Mouse (Mus musculus) frontal cortex, postnatal 14 days (tissue): ENCODE data around the gene Lgalsl.

Experiments
- DNase-seq, 2 experiments: peaks; one replicate each; pipeline ENCODE4 v3.0.0; 2022; ENCODE audit warnings: low spot score in 2 of 2

Lgalsl gene

DNA sequence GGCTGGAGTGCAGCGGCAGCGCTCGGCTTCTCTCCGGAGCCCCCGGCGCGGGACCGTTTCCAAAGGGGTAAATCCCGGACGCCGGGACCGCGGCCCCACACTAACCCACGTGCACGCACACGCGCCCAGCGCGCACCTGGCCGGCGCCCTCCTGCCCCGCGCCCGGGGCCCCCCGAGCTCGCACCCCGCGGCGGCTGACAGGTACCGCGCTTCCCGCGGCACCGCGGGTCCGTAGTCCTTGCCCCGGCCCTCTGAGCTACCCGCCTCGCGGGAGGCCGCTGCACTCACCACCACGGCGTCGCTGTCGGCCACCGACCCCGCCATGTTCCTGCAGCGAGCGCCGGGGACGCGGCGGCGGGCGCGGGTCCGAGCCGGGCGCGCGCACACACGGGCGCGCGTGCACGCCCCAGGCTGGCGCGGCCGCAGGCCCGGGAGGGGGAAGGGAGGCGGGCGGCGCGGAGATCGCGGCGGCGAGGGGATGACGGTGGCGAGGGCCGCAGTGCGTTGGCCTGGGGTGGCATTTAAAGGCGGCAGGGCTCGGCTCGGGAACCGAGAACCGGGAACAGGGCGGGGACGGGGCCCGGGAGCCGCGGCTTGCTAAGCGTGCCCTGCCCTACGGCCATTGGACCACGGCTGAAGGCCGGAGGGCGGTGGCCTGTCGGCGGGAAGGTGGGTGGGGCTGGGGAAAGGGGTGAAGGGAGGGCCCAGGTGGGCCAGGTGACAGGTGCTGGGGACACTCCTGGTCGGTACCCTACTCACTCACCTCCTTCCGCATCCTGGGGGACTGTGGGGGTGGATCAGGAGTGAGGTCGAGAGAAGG lies at the start of gene Lgalsl:
TSS of gene Lgalsl (minus strand) at position 371 of the 820 bp plus-strand sequence.
- peak; percentile 58 to 67 for DNase-seq

DNA sequence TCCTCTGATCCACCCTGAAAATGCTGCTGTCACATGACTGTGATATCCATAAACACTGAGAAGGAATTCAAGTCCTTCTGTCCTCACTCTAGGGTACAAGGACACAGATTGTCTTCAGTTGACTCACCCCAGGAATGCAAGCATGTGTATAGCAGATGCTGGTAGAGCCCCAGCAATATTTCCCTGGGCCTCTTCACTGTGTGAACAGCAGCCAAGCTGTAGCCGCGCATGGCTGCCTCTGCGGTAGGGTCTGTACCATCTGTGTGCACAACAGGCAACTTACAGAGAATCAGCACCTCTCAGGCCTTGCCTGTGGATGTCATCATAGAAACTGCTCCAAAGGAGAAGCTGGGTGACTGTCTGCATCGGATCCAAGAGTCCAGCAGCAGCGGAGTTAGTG lies 47.8 kb upstream of the Lgalsl start:
- DNase-seq = no peak

- no peak for DNase-seq
These were observed 46.8 kb upstream of the Lgalsl start for GRCm38 (mm10) chr11:20877578-20878096.

DNA sequence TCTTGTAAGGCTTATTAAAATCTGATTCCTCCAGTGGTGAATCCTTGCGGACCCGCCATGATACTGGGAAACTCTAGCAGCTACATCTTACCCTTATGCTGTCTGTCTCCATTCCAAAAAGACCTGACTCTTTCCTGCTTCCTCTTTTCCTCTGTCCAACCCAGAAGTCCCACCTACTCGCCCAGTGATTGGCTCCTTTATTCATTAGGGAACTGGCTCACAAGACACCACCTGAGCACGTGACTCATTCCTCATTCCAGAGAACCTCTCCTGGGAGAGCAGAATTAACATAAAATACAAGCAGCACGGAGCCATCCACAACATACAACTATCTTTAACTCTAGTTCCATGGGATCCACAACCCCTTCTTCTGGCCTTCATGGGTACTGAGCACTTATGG lies 42.5 kb upstream of the Lgalsl start:
- DNase-seq = no peak

DNA sequence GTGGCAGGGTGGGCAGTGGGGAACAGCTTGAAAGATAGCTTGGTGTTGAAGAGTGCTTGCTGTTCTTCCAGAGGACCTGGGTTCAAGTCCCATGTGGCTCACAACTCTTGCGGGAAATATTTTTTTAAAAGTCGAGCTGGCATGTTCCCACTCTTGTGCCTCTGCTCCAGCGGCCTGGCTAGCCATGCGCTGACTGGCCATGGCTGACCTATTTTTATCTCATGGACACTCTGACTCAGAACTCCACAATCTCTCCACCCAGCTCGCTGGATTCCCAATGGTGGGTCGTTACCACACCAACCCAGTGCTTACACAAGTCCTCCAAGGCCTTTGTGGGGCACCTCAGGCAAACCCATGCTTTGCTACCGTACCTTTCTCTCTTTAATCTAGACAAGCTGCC lies 42.1 kb upstream of the Lgalsl start:
- no peak for DNase-seq

DNA sequence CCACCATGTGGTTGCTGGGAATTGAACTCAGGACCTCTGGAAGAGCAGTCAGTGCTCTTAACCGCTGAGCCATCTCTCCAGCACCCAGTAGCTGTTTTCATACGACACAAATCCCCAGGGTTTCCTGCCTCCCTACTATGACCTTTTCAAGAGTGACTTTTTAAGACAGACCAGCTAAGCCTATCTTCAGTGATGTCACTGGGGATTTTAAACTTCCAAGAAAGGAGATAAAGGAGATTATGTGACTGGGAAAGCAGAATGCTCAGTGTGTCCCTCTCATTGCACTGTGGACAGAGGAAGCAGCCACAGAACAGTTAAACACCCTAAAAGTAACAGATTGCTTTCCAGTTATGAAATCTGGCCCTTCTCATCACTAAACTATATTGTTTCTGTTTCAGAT lies 41.6 kb upstream of the Lgalsl start:
- no peak for DNase-seq

- no peak for DNase-seq
These were observed 39.1 kb upstream of the Lgalsl start for GRCm38 (mm10) chr11:20869927-20870326.

- no peak for DNase-seq
These were observed 34.6 kb upstream of the Lgalsl start for GRCm38 (mm10) chr11:20865450-20865849.

GRCm38 (mm10) chr11:20864647-20865046 lies 33.8 kb upstream of the Lgalsl start:
- no peak for DNase-seq

- no peak for DNase-seq
These were observed 31.2 kb upstream of the Lgalsl start for GRCm38 (mm10) chr11:20862101-20862500.

- no peak for DNase-seq
These were observed 29.5 kb upstream of the Lgalsl start for GRCm38 (mm10) chr11:20860351-20860750.

- DNase-seq = no peak
These were observed 29.0 kb upstream of the Lgalsl start for GRCm38 (mm10) chr11:20859858-20860257.

DNA sequence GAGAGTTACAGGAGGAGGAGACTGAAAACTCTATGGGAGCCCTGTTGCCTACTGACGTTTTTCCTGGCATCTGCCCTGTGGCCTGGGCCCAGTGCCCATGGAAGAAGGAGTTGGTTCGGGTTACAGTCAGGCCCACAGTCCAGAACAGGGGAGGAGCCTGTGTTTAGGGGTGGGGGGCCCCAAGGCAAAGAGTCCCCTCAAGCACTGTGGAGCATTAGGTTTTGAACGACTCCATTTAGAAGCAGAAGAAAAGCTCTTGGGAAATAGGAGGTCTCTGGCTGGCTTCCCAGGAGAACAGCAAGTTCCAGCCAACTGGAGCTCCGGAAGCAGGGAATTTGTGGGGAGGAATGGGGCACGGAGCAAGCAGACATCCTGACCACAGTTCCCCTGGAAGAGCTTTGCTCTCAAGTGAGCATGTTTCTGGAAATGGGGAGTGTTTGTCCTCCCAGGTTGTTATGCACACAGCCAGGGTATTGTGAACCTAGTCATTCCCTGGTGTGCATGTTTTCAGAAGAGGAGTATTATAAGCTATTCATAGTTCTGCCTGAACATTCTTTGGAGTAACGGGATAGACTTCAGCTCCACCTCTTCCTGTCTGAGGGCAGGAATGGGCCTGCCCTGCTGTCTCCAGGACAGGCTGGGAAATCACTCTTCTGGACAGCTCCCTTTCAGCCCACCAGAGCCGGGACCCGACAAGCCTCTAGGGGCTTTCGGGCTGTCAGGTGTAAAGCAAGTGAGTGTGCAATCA lies 28.2 kb upstream of the Lgalsl start:
- peak; percentile 73 to 85 for DNase-seq

DNA sequence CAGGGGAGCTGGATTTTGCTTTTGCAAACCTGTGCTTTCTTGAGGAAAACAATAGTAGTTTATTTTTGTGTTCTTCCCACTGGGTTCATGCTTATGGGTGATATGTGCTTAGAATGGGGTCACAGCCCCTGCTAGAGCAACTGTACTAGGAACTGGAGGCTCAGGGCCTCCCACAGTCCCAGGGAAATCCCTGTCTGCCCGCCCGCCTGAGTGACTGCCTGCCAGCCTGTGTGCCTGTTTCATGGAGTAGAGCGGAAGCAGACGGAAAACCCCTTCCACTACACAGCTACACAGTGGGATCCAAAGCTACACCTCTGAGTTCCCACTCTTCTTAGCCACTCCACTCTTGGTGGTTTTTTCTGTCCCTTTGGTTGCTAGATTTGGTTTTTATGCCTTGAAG lies 27.1 kb upstream of the Lgalsl start:
- no peak for DNase-seq

GRCm38 (mm10) chr11:20854032-20854741 lies 23.3 kb upstream of the Lgalsl start:
- no peak for DNase-seq

- DNase-seq = no peak
These were observed 19.3 kb upstream of the Lgalsl start for GRCm38 (mm10) chr11:20850196-20850595.

DNA sequence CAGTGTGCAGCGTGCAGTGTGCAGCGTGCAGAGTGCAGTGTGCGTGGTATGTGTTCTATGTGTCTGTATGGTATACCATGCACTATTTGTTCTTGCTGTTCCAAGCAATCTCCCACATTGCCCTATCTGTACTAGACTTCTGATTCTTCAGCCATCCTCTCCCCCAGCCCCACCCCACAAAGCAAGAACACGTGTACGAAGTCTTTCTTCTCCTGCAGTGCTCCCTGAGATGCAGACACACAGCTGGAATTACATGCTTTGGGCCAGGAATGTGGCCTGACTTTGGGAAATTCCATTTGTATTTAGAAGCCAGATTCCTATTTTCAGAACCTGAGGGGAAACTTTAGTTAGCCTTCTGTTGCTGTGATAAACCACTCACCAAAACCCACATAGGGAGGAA lies 18.5 kb upstream of the Lgalsl start:
- DNase-seq = no peak

- no peak for DNase-seq
These were observed 6.5 kb upstream of the Lgalsl start for GRCm38 (mm10) chr11:20837366-20837765.

DNA sequence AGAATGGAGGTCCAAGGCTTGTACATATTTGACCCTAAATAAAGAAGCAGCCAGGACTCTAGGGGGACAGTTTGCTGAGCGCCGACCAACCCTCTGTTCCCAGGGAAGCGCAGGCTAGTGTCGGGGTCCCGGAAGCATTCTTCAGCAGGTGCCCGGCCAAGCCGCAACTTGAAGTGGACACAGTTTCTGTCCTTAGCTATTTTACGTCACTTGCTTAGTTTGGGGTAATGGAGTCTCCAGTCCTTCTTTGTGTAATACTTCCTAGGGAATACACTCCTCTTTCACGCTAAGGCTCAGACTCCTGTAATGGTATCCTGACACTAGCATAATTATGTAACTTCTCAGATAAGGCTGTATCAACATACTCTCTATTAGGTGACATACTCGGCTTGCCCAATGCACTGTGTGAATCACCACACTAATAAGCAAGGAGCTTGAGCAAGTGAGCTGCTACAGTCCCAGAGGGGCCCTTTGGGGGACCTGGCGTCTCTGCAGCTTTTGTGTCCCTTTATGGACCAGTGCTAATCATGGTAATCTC lies 813 bp upstream of the Lgalsl start:
- DNase-seq = peak in 1 of 2 experiments; percentile 16

DNA sequence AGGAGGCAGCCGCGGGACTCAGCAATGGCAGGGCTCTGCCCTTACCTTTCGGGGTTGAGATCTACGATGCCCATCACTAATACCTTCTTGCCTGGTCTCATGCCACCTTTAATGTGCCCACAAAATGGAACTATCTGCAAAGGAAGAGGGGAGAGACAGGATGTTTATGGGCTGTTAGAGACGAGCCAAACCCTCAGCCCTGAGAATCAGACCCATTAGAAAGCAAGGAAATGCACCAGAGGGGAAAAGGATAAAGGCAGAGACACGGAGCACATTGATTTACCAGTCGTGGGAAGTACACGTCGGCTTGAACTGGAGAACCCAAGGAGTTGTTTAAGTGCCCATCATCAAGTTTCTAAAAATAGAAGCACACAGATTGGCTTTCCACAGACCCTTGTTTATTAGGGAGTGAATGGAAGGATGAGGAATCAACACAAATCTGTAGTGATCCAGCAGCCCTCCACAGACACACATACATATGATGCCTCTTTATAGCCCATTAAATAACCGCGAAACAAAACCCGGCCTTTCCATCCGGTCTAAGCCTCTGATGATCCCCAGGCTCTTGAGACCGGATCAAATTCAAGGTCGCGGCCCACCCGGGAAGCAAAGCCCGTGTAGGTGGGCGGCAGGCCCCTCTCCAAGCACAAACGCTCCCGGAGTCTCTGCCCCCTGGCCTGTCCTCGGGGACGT lies 717 bp downstream of the Lgalsl start:
- peak in 1 of 2 experiments; percentile 51 for DNase-seq

- no peak for DNase-seq
These were observed 1.7 kb downstream of the Lgalsl start for GRCm38 (mm10) chr11:20829056-20829686.
